Mouse (Mus musculus): ENCODE results near the gene Fndc9.

DNA sequence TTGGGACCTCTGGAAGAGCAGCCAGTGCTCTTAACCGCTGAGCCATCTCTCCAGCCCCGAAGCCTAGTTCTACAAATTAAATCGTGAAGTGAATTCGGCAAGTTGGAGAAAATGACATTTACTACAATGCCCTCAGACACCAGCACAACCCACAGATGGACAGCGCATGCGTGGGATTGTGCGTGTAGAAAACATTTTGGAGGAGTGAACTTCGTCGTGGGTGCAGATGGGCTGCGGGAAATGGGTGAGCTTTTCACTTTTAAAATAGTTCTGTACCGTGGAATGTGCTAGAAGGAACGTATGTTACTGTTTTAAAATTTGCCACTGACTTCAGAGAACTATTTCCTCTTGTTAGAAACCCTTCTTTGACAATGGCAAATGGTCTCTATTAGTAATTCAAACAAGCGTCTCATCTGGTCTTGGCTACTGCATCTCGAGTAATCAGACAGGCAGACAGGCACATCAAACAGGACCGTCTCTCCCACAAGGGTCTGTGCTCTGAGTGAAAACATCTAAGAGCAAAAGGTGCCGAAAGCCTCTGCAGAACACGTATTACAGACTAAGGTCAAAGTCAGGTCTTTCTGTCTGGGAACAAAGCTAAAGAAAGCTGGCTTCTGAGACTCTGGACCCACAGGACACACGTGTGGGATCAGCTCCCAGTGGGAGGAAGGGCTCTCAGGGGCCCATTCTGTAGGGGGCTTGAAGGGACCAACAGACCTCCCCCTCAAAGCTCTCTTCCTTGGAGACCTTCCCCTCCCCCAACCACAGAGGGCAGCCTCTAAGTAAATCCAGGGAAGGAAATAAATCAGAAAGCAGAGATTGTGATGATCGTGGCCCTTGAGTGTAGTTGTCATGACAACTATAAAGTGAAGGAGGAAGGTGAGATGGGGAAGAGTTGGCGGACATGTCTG is 33.4 kb upstream of the Fndc9 start:
- TF ChIP-seq POLR2A (IDR thresholded peaks at IDR 0.05; ENCODE audit: insufficient read depth, low read depth, low read length), result no peak
- no peak for TF ChIP-seq CTCF (IDR thresholded peaks at IDR 0.05)
